Mouse (Mus musculus) embryonic facial prominence, embryonic 12.5 days (tissue): Measurements from ENCODE around the gene Thrb. TPM values are rescaled to one million over a fixed set of nuclear protein-coding genes. Genes with fewer than 3 reads are reported as not detected.
A peak's percentile ranks its signal among the peaks of the same experiment; 100 is the strongest.

Source experiments
- ATAC-seq: fragments of 200-750 bp; cut with Nextera tagmentation; 2 replicates; pipeline ENCODE4 v1.8.0; 2017; ENCODE audit not compliant: insufficient number of reproducible peaks, insufficient read depth, low FRiP score, low TSS enrichment
- H3K27ac ChIP-seq: fragments of 300-500 bp; sonication (generic); 2 replicates; pipeline ENCODE4 v1.5.1; 2016; ENCODE audit warnings: mild to moderate bottlenecking
- H3K27me3 ChIP-seq: fragments of 300-500 bp; sonication (generic); 2 replicates; pipeline ENCODE4 v1.6.1; 2016; ENCODE audit warnings: mild to moderate bottlenecking, moderate library complexity
- H3K36me3 ChIP-seq: fragments of 300-500 bp; sonication (generic); 2 replicates; pipeline ENCODE4 v1.6.1; 2016; ENCODE audit warnings: mild to moderate bottlenecking
- H3K4me1 ChIP-seq: fragments of 300-500 bp; sonication (generic); 2 replicates; pipeline ENCODE4 v1.6.1; 2016
- H3K4me2 ChIP-seq: fragments of 300-500 bp; sonication (generic); replicated peaks from 2 replicates; pipeline ENCODE4 v1.6.1; 2016; ENCODE audit warnings: mild to moderate bottlenecking, moderate library complexity
- H3K4me3 ChIP-seq: fragments of 300-500 bp; sonication (generic); 2 replicates; pipeline ENCODE4 v1.5.1; 2016; ENCODE audit warnings: mild to moderate bottlenecking
- H3K9ac ChIP-seq: fragments of 300-500 bp; sonication (generic); 2 replicates; pipeline ENCODE4 v1.6.1; 2016; ENCODE audit warnings: mild to moderate bottlenecking, moderate library complexity
- H3K9me3 ChIP-seq: fragments of 300-500 bp; sonication (generic); 2 replicates; pipeline ENCODE4 v1.6.1; 2016; ENCODE audit warnings: mild to moderate bottlenecking, moderate library complexity
- WGBS: fragments of 180-500 bp; shearing (Covaris S2); methylation state at CpG from one replicate; pipeline ENCODE4 v1.1.7; 2016; 5-methylcytosine and 5-hydroxymethylcytosine counted together
- polyA plus RNA-seq: library from polyadenylated mRNA; unstranded; fragments of >200 nt; fragmentation: Nextera tagmentation; extraction: Ambion mirVana; gene quantifications from 2 replicates; pipeline ENCODE4 v1.2.1, GENCODE M21; 2016

Thrb gene
- polyA plus RNA-seq, 1 experiment from 2014 or later = 4.1 TPM

GRCm38 (mm10) chr14:17742902-17743712 lies 83.0 kb downstream of the Thrb start:
- Histone ChIP-seq H3K9ac (no peak overlapping the region), H3K27me3 (no peaks in the 10 kb centered on the region), H3K4me1 (peaks cover 5% of the 10 kb centered on the region; the same call in 1 of the 2 replicates), H3K36me3 (no peaks in the 10 kb centered on the region), H3K4me3 (no peak overlapping the region), H3K4me2 (no peak overlapping the region), H3K9me3 (no peaks in the 10 kb centered on the region), H3K27ac (no peak overlapping the region)
- ATAC-seq = no peak
- WGBS = 67% methylated on average over 9 of the region's 9 CpGs

- Histone ChIP-seq H3K27me3 (no peaks in the 10 kb centered on the region), H3K9me3 (no peaks in the 10 kb centered on the region), H3K4me2 (no peak overlapping the region), H3K27ac (no peak overlapping the region), H3K4me3 (no peak overlapping the region), H3K36me3 (no peaks in the 10 kb centered on the region), H3K4me1 (peaks cover 5% of the 10 kb centered on the region; the same call in 1 of the 2 replicates), H3K9ac (no peak overlapping the region)
- ATAC-seq = no peak
- whole genome bisulfite sequencing = 75% methylated on average over 2 of the region's 2 CpGs
Measured at GRCm38 (mm10) chr14:17743713-17744158, 83.7 kb downstream of the Thrb start.

GRCm38 (mm10) chr14:17747922-17748321 lies 87.9 kb downstream of the Thrb start:
- H3K4me2 ChIP-seq = no peak overlapping the region
- H3K27ac ChIP-seq = no peak overlapping the region
- no peaks in the 10 kb centered on the region for H3K4me1 ChIP-seq
- ATAC-seq = no peak
- no peaks in the 10 kb centered on the region for H3K9me3 ChIP-seq
- no peak overlapping the region for H3K4me3 ChIP-seq
- no peaks in the 10 kb centered on the region for H3K36me3 ChIP-seq
- 69% methylated on average over 3 of the region's 3 CpGs for WGBS
- no peaks in the 10 kb centered on the region for H3K27me3 ChIP-seq
- no peak overlapping the region for H3K9ac ChIP-seq

- no peaks in the 10 kb centered on the region for H3K36me3 ChIP-seq
- no peaks in the 10 kb centered on the region for H3K4me1 ChIP-seq
- no peak for ATAC-seq
- H3K9ac ChIP-seq = no peak overlapping the region
- no peaks in the 10 kb centered on the region for H3K27me3 ChIP-seq
- no peak overlapping the region for H3K4me2 ChIP-seq
- H3K27ac ChIP-seq = no peak overlapping the region
- H3K4me3 ChIP-seq = no peak overlapping the region
- no peaks in the 10 kb centered on the region for H3K9me3 ChIP-seq
Measured at GRCm38 (mm10) chr14:17748945-17749344, 88.9 kb downstream of the Thrb start.

GRCm38 (mm10) chr14:17751911-17752310 lies 91.8 kb downstream of the Thrb start:
- H3K4me1 ChIP-seq = no peaks in the 10 kb centered on the region
- no peak overlapping the region for H3K9ac ChIP-seq
- no peak overlapping the region for H3K27ac ChIP-seq
- WGBS = 90% methylated on average over 1 of the region's 1 CpGs
- no peak overlapping the region for H3K4me2 ChIP-seq
- H3K4me3 ChIP-seq = no peak overlapping the region
- no peaks in the 10 kb centered on the region for H3K36me3 ChIP-seq
- H3K9me3 ChIP-seq = no peaks in the 10 kb centered on the region
- ATAC-seq = no peak
- no peaks in the 10 kb centered on the region; the same call in 1 of the 2 replicates for H3K27me3 ChIP-seq

GRCm38 (mm10) chr14:17753429-17753828 lies 93.4 kb downstream of the Thrb start:
- no peak for ATAC-seq
- H3K4me1 ChIP-seq = no peaks in the 10 kb centered on the region
- H3K4me2 ChIP-seq = no peak overlapping the region
- WGBS = 88% methylated on average over 1 of the region's 1 CpGs
- no peaks in the 10 kb centered on the region for H3K9me3 ChIP-seq
- no peak overlapping the region for H3K27ac ChIP-seq
- H3K4me3 ChIP-seq = no peak overlapping the region
- no peaks in the 10 kb centered on the region; the same call in 1 of the 2 replicates for H3K27me3 ChIP-seq
- H3K9ac ChIP-seq = no peak overlapping the region
- no peaks in the 10 kb centered on the region for H3K36me3 ChIP-seq

GRCm38 (mm10) chr14:17756732-17757131 lies 96.7 kb downstream of the Thrb start:
- ATAC-seq = no peak

GRCm38 (mm10) chr14:17767987-17768386 lies 107.9 kb downstream of the Thrb start:
- Histone ChIP-seq H3K27me3 (no peaks in the 10 kb centered on the region), H3K36me3 (no peaks in the 10 kb centered on the region), H3K27ac (no peak overlapping the region), H3K4me3 (no peak overlapping the region), H3K9me3 (no peaks in the 10 kb centered on the region), H3K9ac (no peak overlapping the region), H3K4me1 (no peaks in the 10 kb centered on the region), H3K4me2 (no peak overlapping the region)
- 75% methylated on average over 2 of the region's 2 CpGs for WGBS
- ATAC-seq = no peak

More at GRCm38 (mm10) chr14:17756732-17757131, 96.7 kb downstream of the Thrb start:
- H3K9ac ChIP-seq = no peak overlapping the region
- no peak overlapping the region for H3K4me3 ChIP-seq
- no peak overlapping the region for H3K4me2 ChIP-seq
- H3K27me3 ChIP-seq = no peaks in the 10 kb centered on the region; the same call in 1 of the 2 replicates
- H3K9me3 ChIP-seq = no peaks in the 10 kb centered on the region
- H3K36me3 ChIP-seq = no peaks in the 10 kb centered on the region
- H3K27ac ChIP-seq = no peak overlapping the region
- H3K4me1 ChIP-seq = no peaks in the 10 kb centered on the region

GRCm38 (mm10) chr14:17774404-17774803 lies 114.3 kb downstream of the Thrb start:
- Histone ChIP-seq H3K9ac (no peak overlapping the region), H3K27me3 (no peaks in the 10 kb centered on the region), H3K9me3 (no peaks in the 10 kb centered on the region), H3K4me3 (no peak overlapping the region), H3K36me3 (no peaks in the 10 kb centered on the region), H3K4me1 (no peaks in the 10 kb centered on the region), H3K27ac (no peak overlapping the region), H3K4me2 (no peak overlapping the region)
- ATAC-seq = no peak
- WGBS = 75% methylated on average over 2 of the region's 2 CpGs

- no peak overlapping the region for H3K4me2 ChIP-seq
- H3K4me1 ChIP-seq = 0 out of 2 replicates have a peak, but pooled peaks cover 2% of the 10 kb centered on the region
- H3K9ac ChIP-seq = no peak overlapping the region
- H3K36me3 ChIP-seq = no peaks in the 10 kb centered on the region
- no peaks in the 10 kb centered on the region for H3K27me3 ChIP-seq
- 19% methylated on average over 4 of the region's 4 CpGs for WGBS
- no peaks in the 10 kb centered on the region for H3K9me3 ChIP-seq
- ATAC-seq = 0 out of 2 replicates have a peak, but pooled peaks have one; percentile 15
- no peak overlapping the region for H3K4me3 ChIP-seq
- H3K27ac ChIP-seq = no peak overlapping the region
Measured at GRCm38 (mm10) chr14:17781921-17782320, 121.9 kb downstream of the Thrb start.

- Histone ChIP-seq H3K4me1 (0 out of 2 replicates have a peak, but pooled peaks cover 2% of the 10 kb centered on the region), H3K36me3 (no peaks in the 10 kb centered on the region), H3K27ac (no peak overlapping the region), H3K27me3 (no peaks in the 10 kb centered on the region), H3K9me3 (no peaks in the 10 kb centered on the region), H3K4me2 (no peak overlapping the region), H3K4me3 (no peak overlapping the region), H3K9ac (no peak overlapping the region)
- no peak for ATAC-seq
- WGBS = 46% methylated on average over 5 of the region's 5 CpGs
Measured at GRCm38 (mm10) chr14:17784207-17784806, 124.2 kb downstream of the Thrb start.

GRCm38 (mm10) chr14:17785370-17785769 lies 125.3 kb downstream of the Thrb start:
- Histone ChIP-seq H3K9ac (no peak overlapping the region), H3K27ac (no peak overlapping the region), H3K36me3 (no peaks in the 10 kb centered on the region), H3K27me3 (no peaks in the 10 kb centered on the region), H3K4me1 (0 out of 2 replicates have a peak, but pooled peaks cover 2% of the 10 kb centered on the region), H3K9me3 (no peaks in the 10 kb centered on the region), H3K4me2 (no peak overlapping the region), H3K4me3 (no peak overlapping the region)
- 21% methylated on average over 3 of the region's 3 CpGs for WGBS
- no peak for ATAC-seq
